Mouse (Mus musculus): ENCODE data around the gene Ager. TPM values are rescaled to one million over a fixed set of nuclear protein-coding genes. Genes with fewer than 3 reads are reported as not detected.
A peak's percentile ranks its signal among the peaks of the same experiment; 100 is the strongest.

Gene Ager
- polyA plus RNA-seq, 1 experiment from 2014 or later: 3.1 TPM

GRCm38 (mm10) chr17:34596098-34596497 lies 1.6 kb upstream of the Ager start:
- H3K9me3 ChIP-seq (replicated peaks): no peaks in the 10 kb centered on the region
- H3K27ac ChIP-seq (replicated peaks): no peak overlapping the region
- H3K4me3 ChIP-seq: no peak overlapping the region
- no peak for DNase-seq (ENCODE audit: low spot score)
- WGBS: 86% methylated on average over 8 of the region's 8 CpGs
- no peaks in the 10 kb centered on the region for H3K27me3 ChIP-seq (ENCODE audit: low read depth, poor library complexity, severe bottlenecking)
- H3K36me3 ChIP-seq: peaks cover 47% of the 10 kb centered on the region
- H3K4me1 ChIP-seq: peaks cover 78% of the 10 kb centered on the region

GRCm38 (mm10) chr17:34599891-34600290 lies 2.2 kb downstream of the Ager start:
- 0 out of 2 replicates have a peak overlapping the region, but pooled peaks have one; percentile 23 for H3K27ac ChIP-seq (replicated peaks)
- peaks cover 44% of the 10 kb centered on the region for H3K36me3 ChIP-seq
- H3K4me1 ChIP-seq: peaks cover 65% of the 10 kb centered on the region
- no peaks in the 10 kb centered on the region for H3K9me3 ChIP-seq (replicated peaks)
- DNase-seq (ENCODE audit: low spot score): no peak
- 78% methylated on average over 9 of the region's 9 CpGs for WGBS
- no peaks in the 10 kb centered on the region for H3K27me3 ChIP-seq (ENCODE audit: low read depth, poor library complexity, severe bottlenecking)
- H3K4me3 ChIP-seq: peak overlapping the region; percentile 26; the same call in 1 of the 2 replicates

GRCm38 (mm10) chr17:34601796-34602195 lies 4.1 kb downstream of the Ager start:
- peaks cover 26% of the 10 kb centered on the region for H3K36me3 ChIP-seq
- H3K4me3 ChIP-seq: peak overlapping the region; percentile 98
- no peak for DNase-seq (ENCODE audit: low spot score)
- peaks cover 64% of the 10 kb centered on the region for H3K4me1 ChIP-seq
- H3K9me3 ChIP-seq (replicated peaks): no peaks in the 10 kb centered on the region
- H3K27me3 ChIP-seq (ENCODE audit: low read depth, poor library complexity, severe bottlenecking): no peaks in the 10 kb centered on the region
- WGBS: 91% methylated on average over 12 of the region's 12 CpGs
- H3K27ac ChIP-seq (replicated peaks): 0 out of 2 replicates have a peak overlapping the region, but pooled peaks have one; percentile 1

- peaks cover 62% of the 10 kb centered on the region for H3K4me1 ChIP-seq
- H3K36me3 ChIP-seq: peaks cover 37% of the 10 kb centered on the region
- H3K4me3 ChIP-seq: peak within 1 kb of the TSS; percentile 98
- H3K27ac ChIP-seq (replicated peaks): peak within 1 kb of the TSS; percentile 94
- no peaks in the 10 kb centered on the region for H3K27me3 ChIP-seq (ENCODE audit: low read depth, poor library complexity, severe bottlenecking)
- under 1% methylated on average over 30 of the region's 30 CpGs for WGBS
- no peaks in the 10 kb centered on the region for H3K9me3 ChIP-seq (replicated peaks)
- DNase-seq (ENCODE audit: low spot score): no peak
These were observed 5.9 kb downstream of the Ager start, which contains the start of gene Rnf5 for GRCm38 (mm10) chr17:34603375-34604060. Rnf5 (minus strand) TSS chr17:34603690.

GRCm38 (mm10) chr17:34604061-34604508 lies 6.4 kb downstream of the Ager start, which contains the start of gene Agpat1:
Agpat1 (plus strand) TSS chr17:34604262.
- Histone ChIP-seq H3K27ac (replicated peaks) (peak within 1 kb of the TSS; percentile 94), H3K4me3 (peak within 1 kb of the TSS; percentile 98), H3K4me1 (peaks cover 60% of the 10 kb centered on the region), H3K27me3 (ENCODE audit: low read depth, poor library complexity, severe bottlenecking) (no peaks in the 10 kb centered on the region), H3K36me3 (peaks cover 41% of the 10 kb centered on the region), H3K9me3 (replicated peaks) (no peaks in the 10 kb centered on the region)
- peak; percentile 100 for DNase-seq (ENCODE audit: low spot score)
- under 1% methylated on average over 35 of the region's 35 CpGs for WGBS

GRCm38 (mm10) chr17:34604511-34605237 lies 7.0 kb downstream of the Ager start:
- Histone ChIP-seq H3K27me3 (ENCODE audit: low read depth, poor library complexity, severe bottlenecking) (no peaks in the 10 kb centered on the region), H3K27ac (replicated peaks) (peak overlapping the region; percentile 94), H3K4me3 (peak overlapping the region; percentile 98), H3K4me1 (peaks cover 57% of the 10 kb centered on the region), H3K9me3 (replicated peaks) (no peaks in the 10 kb centered on the region), H3K36me3 (peaks cover 40% of the 10 kb centered on the region)
- 21% methylated on average over 24 of the region's 24 CpGs for WGBS
- DNase-seq (ENCODE audit: low spot score): no peak

- under 1% methylated on average over 27 of the region's 30 CpGs for WGBS
- peak; percentile 94 for DNase-seq (ENCODE audit: low spot score)
- H3K4me1 ChIP-seq: peaks cover 57% of the 10 kb centered on the region
These were observed 7.9 kb downstream of the Ager start for GRCm38 (mm10) chr17:34605609-34606008.

GRCm38 (mm10) chr17:34606186-34607039 lies 8.8 kb downstream of the Ager start:
- Histone ChIP-seq H3K27ac (replicated peaks) (peak overlapping the region; percentile 94), H3K9me3 (replicated peaks) (no peaks in the 10 kb centered on the region), H3K27me3 (ENCODE audit: low read depth, poor library complexity, severe bottlenecking) (no peaks in the 10 kb centered on the region), H3K4me1 (peaks cover 57% of the 10 kb centered on the region), H3K36me3 (peaks cover 39% of the 10 kb centered on the region), H3K4me3 (peak overlapping the region; percentile 98)
- WGBS: 21% methylated on average over 32 of the region's 32 CpGs
- DNase-seq (ENCODE audit: low spot score): no peak

More at GRCm38 (mm10) chr17:34605609-34606008, 7.9 kb downstream of the Ager start:
- Histone ChIP-seq H3K27ac (replicated peaks) (peak overlapping the region; percentile 94), H3K36me3 (peaks cover 39% of the 10 kb centered on the region), H3K9me3 (replicated peaks) (no peaks in the 10 kb centered on the region), H3K4me3 (peak overlapping the region; percentile 98), H3K27me3 (ENCODE audit: low read depth, poor library complexity, severe bottlenecking) (no peaks in the 10 kb centered on the region)

GRCm38 (mm10) chr17:34607997-34608396 lies 10.3 kb downstream of the Ager start:
- Histone ChIP-seq H3K27ac (replicated peaks) (no peak overlapping the region), H3K27me3 (ENCODE audit: low read depth, poor library complexity, severe bottlenecking) (no peaks in the 10 kb centered on the region), H3K36me3 (peaks cover 47% of the 10 kb centered on the region), H3K4me3 (0 out of 2 replicates have a peak overlapping the region, but pooled peaks have one; percentile 98), H3K4me1 (peaks cover 42% of the 10 kb centered on the region), H3K9me3 (replicated peaks) (no peaks in the 10 kb centered on the region)
- WGBS: 94% methylated on average over 7 of the region's 7 CpGs
- DNase-seq (ENCODE audit: low spot score): no peak

GRCm38 (mm10) chr17:34611050-34611449 lies 13.4 kb downstream of the Ager start:
- peaks cover 76% of the 10 kb centered on the region for H3K36me3 ChIP-seq
- H3K27me3 ChIP-seq (ENCODE audit: low read depth, poor library complexity, severe bottlenecking): no peaks in the 10 kb centered on the region
- peaks cover 31% of the 10 kb centered on the region for H3K4me1 ChIP-seq
- no peak overlapping the region for H3K4me3 ChIP-seq
- H3K27ac ChIP-seq (replicated peaks): no peak overlapping the region
- no peaks in the 10 kb centered on the region for H3K9me3 ChIP-seq (replicated peaks)
- no peak for DNase-seq (ENCODE audit: low spot score)
- WGBS: 93% methylated on average over 8 of the region's 8 CpGs

GRCm38 (mm10) chr17:34613054-34613645 lies 15.5 kb downstream of the Ager start:
- H3K27ac ChIP-seq (replicated peaks): no peak overlapping the region
- no peak for DNase-seq (ENCODE audit: low spot score)
- no peak overlapping the region for H3K4me3 ChIP-seq
- H3K4me1 ChIP-seq: peaks cover 16% of the 10 kb centered on the region
- H3K27me3 ChIP-seq (ENCODE audit: low read depth, poor library complexity, severe bottlenecking): no peaks in the 10 kb centered on the region
- WGBS: 92% methylated on average over 11 of the region's 11 CpGs
- peaks cover 83% of the 10 kb centered on the region for H3K36me3 ChIP-seq
- no peaks in the 10 kb centered on the region for H3K9me3 ChIP-seq (replicated peaks)

- H3K27me3 ChIP-seq (ENCODE audit: low read depth, poor library complexity, severe bottlenecking): no peaks in the 10 kb centered on the region
- no peaks in the 10 kb centered on the region for H3K9me3 ChIP-seq (replicated peaks)
- WGBS: 90% methylated on average over 10 of the region's 10 CpGs
- DNase-seq (ENCODE audit: low spot score): no peak
- no peak overlapping the region for H3K27ac ChIP-seq (replicated peaks)
- H3K4me3 ChIP-seq: peak overlapping the region; percentile 11; the same call in 1 of the 2 replicates
- H3K4me1 ChIP-seq: peaks cover 11% of the 10 kb centered on the region
- peaks cover 78% of the 10 kb centered on the region for H3K36me3 ChIP-seq
These were observed 16.2 kb downstream of the Ager start for GRCm38 (mm10) chr17:34613830-34614229.

Data from midbrain, embryonic 10.5 days (tissue).